In the genomic region with DNA sequence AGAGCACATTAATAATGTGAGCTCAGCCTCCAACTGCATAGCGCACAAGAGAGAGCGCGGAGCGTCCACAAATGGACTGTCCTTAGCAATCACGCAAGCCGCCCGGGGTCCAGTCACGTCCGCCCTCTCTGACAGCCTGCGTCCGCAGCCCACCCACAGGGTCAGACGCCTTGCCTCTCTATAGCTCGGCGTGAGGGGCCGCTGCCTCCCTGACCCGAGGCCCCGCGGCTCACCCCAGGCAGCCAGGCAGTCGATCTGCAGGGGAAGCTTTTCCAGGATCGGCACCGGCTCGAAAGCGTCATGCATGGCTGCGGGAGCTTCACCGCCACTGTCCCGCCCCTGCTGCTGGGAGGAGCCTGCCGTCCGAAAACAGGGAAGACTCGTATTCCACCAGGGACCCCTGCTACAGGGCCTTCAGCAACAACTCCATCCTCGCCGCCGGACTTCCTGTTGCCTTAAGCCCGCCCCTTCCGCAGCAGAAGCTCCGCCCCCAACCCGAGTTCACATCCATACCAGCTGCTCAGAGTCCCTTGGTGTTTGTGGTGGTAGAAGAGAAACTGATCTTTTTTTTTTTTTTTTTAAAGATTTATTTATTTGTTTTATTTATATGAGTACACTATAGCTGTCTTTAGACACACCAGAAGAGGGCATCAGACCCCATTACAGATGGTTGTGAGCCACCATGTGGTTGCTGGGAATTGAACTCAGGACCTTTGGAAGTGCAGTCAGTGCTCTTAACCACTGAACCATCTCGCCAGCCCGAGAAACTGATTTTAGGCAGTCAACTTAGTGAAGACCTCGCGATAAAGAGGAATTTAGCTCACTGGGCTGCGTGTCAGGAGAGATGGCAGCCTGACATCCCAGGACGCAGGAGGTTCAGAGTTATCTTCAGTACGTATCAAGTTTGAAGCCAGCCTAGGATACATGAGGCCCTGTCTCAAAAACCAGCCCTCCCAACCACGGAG, we compare ENCODE assay signal across 8 mouse cellular contexts. TPM values are rescaled to one million over a fixed set of nuclear protein-coding genes. Genes with fewer than 3 reads are reported as not detected.
DNase-seq lines count a peak whose midpoint lies in the region; ATAC-seq lines count a peak whose summit lies in the region.

TSS of gene Vps39 (minus strand) at position 456 of the 965 bp plus-strand sequence.

- peak; percentile 98 for ATAC-seq in hindbrain, embryonic 12.5 days (ENCODE audit: low FRiP score)

- DNase-seq in NIH3T3 (ENCODE audit: low read depth): peak; percentile 95
- peak; percentile 94 to 96 for DNase-seq in cerebellum, postnatal 10 days
- DNase-seq in frontal cortex, postnatal 10 days (ENCODE audit: low spot score in 2 of 2): peak; percentile 88
- peak; percentile 81 to 89 for DNase-seq in layer of hippocampus, postnatal 14 days (ENCODE audit: low spot score in 2 of 2)
- peak; percentile 90 for DNase-seq in lung, postnatal 14 days
- DNase-seq in retina, adult 2 months (ENCODE audit: low read depth, low spot score): peak; percentile 56
- DNase-seq in thymus, postnatal 36 days: peak; percentile 87 to 90

- H3K36me3 ChIP-seq in hindbrain, embryonic 12.5 days: peaks cover 47% of the 10 kb centered on the region

- peak within 1 kb of the TSS; percentile 62 for H3K4me2 ChIP-seq in hindbrain, embryonic 12.5 days (replicated peaks)

- no peaks in the 10 kb centered on the region for H3K27me3 ChIP-seq in hindbrain, embryonic 12.5 days

- no peaks in the 10 kb centered on the region for H3K9me3 ChIP-seq in hindbrain, embryonic 12.5 days (replicated peaks)

- peak within 1 kb of the TSS; percentile 91 for H3K9ac ChIP-seq in hindbrain, embryonic 12.5 days

- peak within 1 kb of the TSS; percentile 95 for H3K4me3 ChIP-seq in hindbrain, embryonic 12.5 days

- H3K4me1 ChIP-seq in hindbrain, embryonic 12.5 days: peaks cover 13% of the 10 kb centered on the region

- peak within 1 kb of the TSS; percentile 83 for H3K27ac ChIP-seq in hindbrain, embryonic 12.5 days

- 12% methylated on average over 44 of the region's 44 CpGs for WGBS in hindbrain, embryonic 12.5 days

RNA-seq across cellular contexts. Expression of gene Vps39, which starts in this region (rescaled TPM):
- polyA plus RNA-seq in hindbrain, embryonic 12.5 days (2016; fragmentation: Nextera tagmentation; extraction: Ambion mirVana): 44.0 and 46.6 TPM in 2 replicates
- total RNA-seq in layer of hippocampus, postnatal 14 days (2021): 10 to 100 TPM; 59.3 to 66.2 TPM

Comparison
In these comparisons a context has a peak if more than half of its experiments do, and no peak if none do; other contexts are left out.
1. Peak in every context shown above with its lines: DNase-seq, ATAC-seq, H3K4me3 ChIP-seq and H3K27ac ChIP-seq.